Mouse (Mus musculus) heart, adult 10 weeks (tissue): ENCODE measurements around the gene Gm1553. TPM values are rescaled to one million over a fixed set of nuclear protein-coding genes. Genes with fewer than 3 reads are reported as not detected.

Experiments
- polyA plus RNA-seq: library from polyadenylated mRNA; stranded (reverse); fragments of 350-450 nt; fragmentation: Illumina TruSeq; extraction: RNeasy Lipid Tissue Mini Kit (QIAGEN cat#74804); gene quantifications from one replicate; pipeline ENCODE4 v1.2.3, GENCODE M21; 2014; ENCODE audit warnings: low read depth, low replicate concordance

Gene Gm1553
- polyA plus RNA-seq = not detected

GRCm38 (mm10) chr10:82492518-82492917 is at the start of gene Gm1553:
TSS of gene Gm1553 (minus strand) at chr10:82492618.

Other genes with a start within 250 kb of the Gm1553 start
- gene 4932415D10Rik, start 176.0 kb downstream of the Gm1553 start, polyA plus RNA-seq = not detected
- gene Gm4924, start 138.4 kb downstream of the Gm1553 start, polyA plus RNA-seq = 2.3 TPM
- gene 1190007I07Rik, start 130.6 kb upstream of the Gm1553 start, polyA plus RNA-seq = 41.5 TPM
- 17.2 TPM for gene Tdg, start 137.2 kb upstream of the Gm1553 start, polyA plus RNA-seq
- gene Glt8d2, start 198.0 kb upstream of the Gm1553 start, polyA plus RNA-seq = 2.4 TPM
- 24.9 TPM for gene Hcfc2, start 203.5 kb upstream of the Gm1553 start, polyA plus RNA-seq